ENCODE assay signal across 8 mouse cellular contexts in genomic region chr15:82921559-82921958, GRCm38 (mm10).
DNase-seq lines count a peak whose midpoint lies in the region; ATAC-seq and TF ChIP-seq lines count a peak whose summit lies in the region.

No protein-coding gene starts in this region.

- peak overlapping the region; percentile 66 for H3K4me2 ChIP-seq in heart, embryonic 12.5 days
- H3K4me2 ChIP-seq in liver, postnatal 0 days (ENCODE audit: low read depth, low read length) = peak overlapping the region; percentile 29; the same call in 1 of the 2 replicates
- no peak overlapping the region for H3K4me2 ChIP-seq in liver, embryonic 12.5 days
- H3K4me2 ChIP-seq in forebrain, embryonic 15.5 days (replicated peaks) = peak overlapping the region; percentile 29
- peak overlapping the region; percentile 32 for H3K4me2 ChIP-seq in midbrain, embryonic 14.5 days (ENCODE audit: low read length)

- H3K4me3 ChIP-seq in heart, embryonic 12.5 days = no peak overlapping the region
- H3K4me3 ChIP-seq in liver, postnatal 0 days (ENCODE audit: low read depth, low read length) = no peak overlapping the region
- H3K4me3 ChIP-seq in liver, embryonic 12.5 days = no peak overlapping the region
- no peak overlapping the region for H3K4me3 ChIP-seq in forebrain, embryonic 15.5 days
- H3K4me3 ChIP-seq in midbrain, embryonic 14.5 days (replicated peaks; ENCODE audit: low read depth, low read length) = no peak overlapping the region
- H3K4me3 ChIP-seq in cerebellum, adult 2 months (replicated peaks; ENCODE audit: insufficient read depth, low read depth, low read length) = no peak overlapping the region

- no peak for ATAC-seq in heart, embryonic 12.5 days (ENCODE audit: insufficient number of reproducible peaks, low FRiP score)
- no peak for ATAC-seq in liver, postnatal 0 days
- no peak for ATAC-seq in liver, embryonic 12.5 days
- peak; percentile 9; the same call in 1 of the 2 replicates for ATAC-seq in forebrain, embryonic 15.5 days (replicated peaks)
- ATAC-seq in midbrain, embryonic 14.5 days (ENCODE audit: low FRiP score, low TSS enrichment) = no peak

- 15% methylated on average over 1 of the region's 1 CpGs for WGBS in heart, embryonic 12.5 days
- 17% methylated on average over 1 of the region's 1 CpGs for WGBS in liver, postnatal 0 days (ENCODE audit: insufficient replicate concordance)
- WGBS in liver, embryonic 12.5 days (ENCODE audit: insufficient replicate concordance) = 23% methylated on average over 1 of the region's 1 CpGs
- WGBS in forebrain, embryonic 15.5 days = 10% methylated on average over 1 of the region's 1 CpGs
- 38% methylated on average over 1 of the region's 1 CpGs for WGBS in midbrain, embryonic 14.5 days
- 19% methylated on average over 1 of the region's 1 CpGs for WGBS in cerebellum, adult 2 months

- H3K9ac ChIP-seq in heart, embryonic 12.5 days = no peak overlapping the region
- H3K9ac ChIP-seq in liver, postnatal 0 days (replicated peaks) = no peak overlapping the region
- no peak overlapping the region for H3K9ac ChIP-seq in liver, embryonic 12.5 days
- H3K9ac ChIP-seq in forebrain, embryonic 15.5 days (replicated peaks) = 0 out of 2 replicates have a peak overlapping the region, but pooled peaks have one; percentile 30
- no peak overlapping the region for H3K9ac ChIP-seq in midbrain, embryonic 14.5 days (replicated peaks; ENCODE audit: low read length)

- no peaks in the 10 kb centered on the region for H3K36me3 ChIP-seq in heart, embryonic 12.5 days
- no peaks in the 10 kb centered on the region for H3K36me3 ChIP-seq in liver, postnatal 0 days (replicated peaks; ENCODE audit: insufficient read depth, low read length)
- H3K36me3 ChIP-seq in liver, embryonic 12.5 days = no peaks in the 10 kb centered on the region
- H3K36me3 ChIP-seq in forebrain, embryonic 15.5 days = no peaks in the 10 kb centered on the region
- no peaks in the 10 kb centered on the region for H3K36me3 ChIP-seq in midbrain, embryonic 14.5 days (ENCODE audit: control insufficient read depth, insufficient read depth, low read length)

- no peak for TF ChIP-seq CTCF in liver, postnatal 0 days (IDR thresholded peaks at IDR 0.05; ENCODE audit: low read depth)
- no peak for TF ChIP-seq CTCF in cerebellum, adult 2 months (IDR thresholded peaks at IDR 0.05; ENCODE audit: borderline replicate concordance, insufficient read depth, low read depth, low read length)

- H3K9me3 ChIP-seq in heart, embryonic 12.5 days (replicated peaks) = no peaks in the 10 kb centered on the region
- H3K9me3 ChIP-seq in liver, postnatal 0 days (ENCODE audit: low read length) = no peaks in the 10 kb centered on the region
- no peaks in the 10 kb centered on the region for H3K9me3 ChIP-seq in liver, embryonic 12.5 days (replicated peaks)
- no peaks in the 10 kb centered on the region for H3K9me3 ChIP-seq in forebrain, embryonic 15.5 days
- no peaks in the 10 kb centered on the region for H3K9me3 ChIP-seq in midbrain, embryonic 14.5 days (ENCODE audit: control insufficient read depth, low read length)

- peaks cover 39% of the 10 kb centered on the region for H3K27me3 ChIP-seq in heart, embryonic 12.5 days (replicated peaks)
- peaks cover 12% of the 10 kb centered on the region for H3K27me3 ChIP-seq in liver, postnatal 0 days (ENCODE audit: insufficient read depth, low read length)
- H3K27me3 ChIP-seq in liver, embryonic 12.5 days (replicated peaks) = peaks cover 88% of the 10 kb centered on the region
- no peaks in the 10 kb centered on the region for H3K27me3 ChIP-seq in forebrain, embryonic 15.5 days
- no peaks in the 10 kb centered on the region for H3K27me3 ChIP-seq in midbrain, embryonic 14.5 days (ENCODE audit: control insufficient read depth, insufficient read depth, low read length)
- peaks cover 3% of the 10 kb centered on the region; the same call in 1 of the 2 replicates for H3K27me3 ChIP-seq in cerebellum, adult 2 months (ENCODE audit: control insufficient read depth, insufficient read depth, low read length)

- H3K27ac ChIP-seq in heart, embryonic 12.5 days (ENCODE audit: poor library complexity, severe bottlenecking) = 0 out of 2 replicates have a peak overlapping the region, but pooled peaks have one; percentile 4
- H3K27ac ChIP-seq in liver, postnatal 0 days (ENCODE audit: low read depth) = no peak overlapping the region
- H3K27ac ChIP-seq in liver, embryonic 12.5 days = no peak overlapping the region
- peak overlapping the region; percentile 88 for H3K27ac ChIP-seq in forebrain, embryonic 15.5 days (replicated peaks)
- peak overlapping the region; percentile 79 for H3K27ac ChIP-seq in midbrain, embryonic 14.5 days (replicated peaks; ENCODE audit: low read depth, low read length)
- no peak overlapping the region for H3K27ac ChIP-seq in cerebellum, adult 2 months (ENCODE audit: insufficient read depth, low read length)

- TF ChIP-seq EP300 in liver, postnatal 0 days (IDR thresholded peaks at IDR 0.05; ENCODE audit: low read depth) = no peak

- no peak for TF ChIP-seq POLR2A in cerebellum, adult 2 months (IDR thresholded peaks at IDR 0.05; ENCODE audit: borderline replicate concordance, insufficient read depth, low read length)

- DNase-seq in heart, postnatal 4 days = no peak
- no peak for DNase-seq in liver, postnatal 0 days
- no peak for DNase-seq in midbrain, embryonic 14.5 days
- no peak for DNase-seq in thymus, postnatal 25 days
- DNase-seq in cerebellum, adult 2 months = no peak

- H3K4me1 ChIP-seq in heart, embryonic 12.5 days (replicated peaks) = peaks cover 74% of the 10 kb centered on the region
- H3K4me1 ChIP-seq in liver, postnatal 0 days (ENCODE audit: insufficient read depth) = peaks cover 12% of the 10 kb centered on the region
- peaks cover 33% of the 10 kb centered on the region for H3K4me1 ChIP-seq in liver, embryonic 12.5 days
- H3K4me1 ChIP-seq in forebrain, embryonic 15.5 days = peaks cover 93% of the 10 kb centered on the region
- H3K4me1 ChIP-seq in midbrain, embryonic 14.5 days (ENCODE audit: control insufficient read depth, insufficient read depth, low read length) = peaks cover 88% of the 10 kb centered on the region
- H3K4me1 ChIP-seq in cerebellum, adult 2 months (ENCODE audit: control insufficient read depth, insufficient read depth, low read length) = peaks cover 30% of the 10 kb centered on the region

Comparison
In these comparisons a context has a peak if more than half of its experiments do, and no peak if none do; other contexts are left out.
1. H3K27ac ChIP-seq: peak in heart, embryonic 12.5 days (single experiment), forebrain, embryonic 15.5 days (single experiment) and midbrain, embryonic 14.5 days (single experiment); none in liver, postnatal 0 days (single experiment), liver, embryonic 12.5 days (single experiment) and cerebellum, adult 2 months (single experiment).